Mouse (Mus musculus) thymus, adult 2 months (tissue): ENCODE measurements at regions not wholly inside any gene's neighbourhood (a gene's known extent, or its start where the extent isn't known, plus 50 kb on each side); places are given as distances from the start of the nearest gene placed in this dataset.

Experiments used
- DNase-seq: peaks from one replicate; pipeline ENCODE4 v3.0.0; 2021
- H3K27ac ChIP-seq: fragments of 200-500 bp; 2 replicates; pipeline ENCODE4 v1.5.1; 2012; ENCODE audit warnings: low read length, control low read depth; ENCODE audit not compliant: control insufficient read depth, insufficient read depth
- H3K27me3 ChIP-seq: fragments of 200-500 bp; 2 replicates; pipeline ENCODE4 v1.6.1; 2012; ENCODE audit warnings: mild to moderate bottlenecking, low read length, moderate library complexity, mixed read lengths; ENCODE audit not compliant: control insufficient read depth, insufficient read depth
- H3K36me3 ChIP-seq: fragments of 200-500 bp; 2 replicates; pipeline ENCODE4 v1.6.1; 2012; ENCODE audit warnings: mild to moderate bottlenecking, low read length, moderate library complexity; ENCODE audit not compliant: control insufficient read depth, insufficient read depth
- H3K4me1 ChIP-seq: fragments of 200-500 bp; replicated peaks from 2 replicates; pipeline ENCODE4 v1.6.1; 2012; ENCODE audit warnings: low read length; ENCODE audit not compliant: control insufficient read depth, insufficient read depth
- H3K4me3 ChIP-seq: fragments of 200-500 bp; 2 replicates; pipeline ENCODE4 v1.5.1; 2012; ENCODE audit warnings: mild to moderate bottlenecking, low read length, control low read depth, moderate library complexity; ENCODE audit not compliant: control insufficient read depth, insufficient read depth
- CTCF ChIP-seq: fragments of 200-500 bp; IDR thresholded peaks from 2 replicates; pipeline ENCODE4 v1.5.1; 2012; ENCODE audit warnings: mild to moderate bottlenecking, control low read depth, low read length, moderate library complexity, borderline replicate concordance; ENCODE audit not compliant: control insufficient read depth, poor library complexity, insufficient read depth; ENCODE audit errors: extremely low read depth
- POLR2A ChIP-seq: fragments of 200-500 bp; IDR thresholded peaks from 2 replicates; pipeline ENCODE4 v1.6.1; 2012; ENCODE audit warnings: mild to moderate bottlenecking, low read length, control low read depth, moderate library complexity; ENCODE audit not compliant: control insufficient read depth, poor library complexity, insufficient read depth; ENCODE audit errors: extremely low read depth
- WGBS: fragments of 180-500 bp; shearing (Covaris S2); methylation state at CpG from one replicate; pipeline ENCODE4 v1.1.7; 2018; 5-methylcytosine and 5-hydroxymethylcytosine counted together

DNA sequence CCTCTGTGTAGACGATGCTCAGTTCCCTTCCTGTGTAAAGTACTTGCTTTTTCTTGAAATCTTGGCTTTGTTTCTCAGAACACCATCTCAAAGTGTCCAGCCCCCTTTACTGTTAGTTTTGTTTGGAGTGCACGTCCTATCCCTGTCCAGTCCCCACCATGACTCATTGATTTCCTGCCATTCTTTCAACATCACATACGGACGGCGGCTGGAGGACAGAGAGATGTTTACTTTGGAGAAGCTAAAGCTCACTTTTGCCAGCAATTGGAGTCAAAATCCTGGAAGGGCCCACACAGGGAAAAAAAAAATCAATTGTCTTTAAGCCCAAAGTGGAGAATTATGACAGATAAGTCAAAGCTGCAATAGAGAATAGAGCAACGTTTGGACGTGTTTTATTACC is 51.8 kb downstream of the Gm5426 start:
- WGBS, result 89% methylated on average over 7 of the region's 7 CpGs
- H3K27ac ChIP-seq, result no peak overlapping the region
- no peaks in the 10 kb centered on the region for H3K36me3 ChIP-seq
- H3K4me3 ChIP-seq, result no peak overlapping the region
- DNase-seq, result no peak
- H3K4me1 ChIP-seq, result no peaks in the 10 kb centered on the region
- H3K27me3 ChIP-seq, result no peaks in the 10 kb centered on the region
- TF ChIP-seq POLR2A (no peak), CTCF (no peak)

DNA sequence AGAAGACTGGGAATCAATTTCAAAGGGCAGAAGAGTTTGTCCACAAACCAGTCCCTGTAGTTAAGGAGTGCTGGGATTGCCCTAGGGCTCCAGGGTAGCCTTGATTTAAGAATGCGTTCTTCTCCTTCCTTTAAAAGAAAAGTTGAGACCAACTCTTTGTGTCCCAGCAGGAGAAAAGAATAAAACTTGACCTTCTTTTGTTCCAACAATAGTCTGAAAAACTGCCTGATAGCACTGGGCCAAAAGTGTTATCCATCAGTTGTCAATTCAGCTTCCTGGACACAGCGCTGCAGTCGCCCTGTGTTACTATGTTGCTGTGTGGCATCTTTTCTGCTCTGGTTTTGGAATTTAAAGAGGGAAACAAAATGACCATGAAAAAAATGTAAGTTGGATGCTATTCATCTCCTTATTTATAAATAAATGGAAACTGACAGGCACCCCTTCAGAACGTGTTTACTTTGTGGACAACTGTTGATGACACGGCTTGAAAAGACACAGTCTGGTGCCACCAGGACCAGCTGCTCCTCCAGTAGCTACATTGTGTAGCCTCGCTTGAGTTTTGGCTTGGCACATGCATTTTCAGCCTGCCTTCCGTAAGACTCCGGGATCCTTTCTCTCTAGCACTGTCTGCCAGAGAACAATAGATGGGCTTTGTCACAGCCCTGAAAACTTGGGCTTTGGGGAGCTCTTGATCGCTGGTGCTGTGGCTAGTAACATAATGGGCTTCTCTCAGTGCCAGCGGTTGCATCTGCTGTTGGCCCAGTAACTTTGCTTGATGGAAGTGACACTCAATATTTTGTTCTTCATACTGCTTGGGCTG is 54.0 kb downstream of the Gm5426 start:
- Histone ChIP-seq H3K4me3 (no peak overlapping the region), H3K27me3 (no peaks in the 10 kb centered on the region), H3K4me1 (no peaks in the 10 kb centered on the region), H3K27ac (no peak overlapping the region), H3K36me3 (no peaks in the 10 kb centered on the region)
- TF ChIP-seq CTCF, result no peak
- no peak for TF ChIP-seq POLR2A
- WGBS, result 94% methylated on average over 10 of the region's 10 CpGs
- DNase-seq, result no peak

DNA sequence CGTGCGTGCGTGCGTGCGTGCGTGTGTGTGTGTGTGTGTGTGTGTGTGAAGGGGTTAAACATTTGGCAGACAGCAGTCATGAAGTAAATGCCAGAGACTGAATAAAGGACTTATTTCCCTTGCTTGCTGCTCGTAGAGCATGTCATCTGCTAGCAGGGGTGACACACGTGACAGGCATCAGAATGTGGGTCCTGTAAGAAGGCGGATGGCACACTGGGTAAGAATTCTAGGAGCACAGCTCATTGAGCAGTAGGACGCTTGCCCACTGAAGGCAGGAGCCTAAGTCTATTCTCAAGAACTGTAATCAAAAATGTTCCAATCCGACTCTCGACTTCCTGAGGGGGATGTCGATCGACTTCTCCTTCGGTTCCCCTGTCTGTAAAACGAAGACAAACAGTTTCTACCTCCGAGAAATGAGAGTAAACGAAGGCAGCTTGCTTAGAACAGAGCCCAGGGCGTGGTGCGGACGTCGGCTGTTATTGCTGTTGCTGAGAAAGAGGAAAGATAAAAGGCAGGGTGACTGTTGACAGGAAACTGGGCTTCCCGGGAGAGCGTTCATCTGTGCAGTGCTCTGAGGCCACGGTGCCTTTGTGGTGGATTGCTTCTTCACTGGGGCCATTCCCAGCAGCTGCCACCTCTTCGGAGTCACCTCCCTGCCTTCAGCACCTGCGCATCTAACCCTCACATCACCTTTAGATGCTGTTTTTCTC is 64.7 kb downstream of the Gm5426 start:
- DNase-seq, result peak; percentile 42
- Histone ChIP-seq H3K27ac (peak overlapping the region; percentile 79), H3K4me3 (peak overlapping the region; percentile 48), H3K27me3 (no peaks in the 10 kb centered on the region), H3K4me1 (peaks cover 16% of the 10 kb centered on the region), H3K36me3 (no peaks in the 10 kb centered on the region)
- TF ChIP-seq POLR2A, result peak; percentile 44; the same call in 1 of the 2 replicates
- TF ChIP-seq CTCF, result no peak
- 26% methylated on average over 27 of the region's 27 CpGs for WGBS

DNA sequence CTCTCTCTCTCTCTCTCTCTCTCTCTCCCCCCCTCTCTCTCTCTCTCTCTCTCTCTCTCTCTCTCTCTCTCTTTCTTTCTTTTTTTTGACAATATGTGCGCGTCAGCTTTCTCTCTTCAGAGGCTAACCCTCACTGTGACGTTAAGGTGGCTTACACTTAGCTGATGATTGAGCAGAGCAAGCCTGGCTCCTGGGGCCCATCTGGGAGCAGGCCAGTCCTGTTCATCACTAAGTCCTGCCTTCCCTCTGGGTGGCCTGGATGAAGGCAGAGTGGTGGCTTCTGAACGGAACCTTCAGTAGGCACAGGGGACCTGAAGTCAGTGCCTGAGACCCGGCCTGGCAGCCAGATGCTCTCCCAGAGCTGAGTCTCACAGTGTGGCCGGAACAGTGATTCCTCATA is 65.5 kb downstream of the Gm5426 start:
- peaks cover 16% of the 10 kb centered on the region for H3K4me1 ChIP-seq
- 49% methylated on average over 6 of the region's 6 CpGs for WGBS
- no peak overlapping the region for H3K4me3 ChIP-seq
- H3K27ac ChIP-seq, result no peak overlapping the region; the same call in 1 of the 2 replicates
- no peaks in the 10 kb centered on the region for H3K36me3 ChIP-seq
- no peaks in the 10 kb centered on the region for H3K27me3 ChIP-seq
- no peak for DNase-seq
- TF ChIP-seq POLR2A, result no peak
- TF ChIP-seq CTCF, result no peak

DNA sequence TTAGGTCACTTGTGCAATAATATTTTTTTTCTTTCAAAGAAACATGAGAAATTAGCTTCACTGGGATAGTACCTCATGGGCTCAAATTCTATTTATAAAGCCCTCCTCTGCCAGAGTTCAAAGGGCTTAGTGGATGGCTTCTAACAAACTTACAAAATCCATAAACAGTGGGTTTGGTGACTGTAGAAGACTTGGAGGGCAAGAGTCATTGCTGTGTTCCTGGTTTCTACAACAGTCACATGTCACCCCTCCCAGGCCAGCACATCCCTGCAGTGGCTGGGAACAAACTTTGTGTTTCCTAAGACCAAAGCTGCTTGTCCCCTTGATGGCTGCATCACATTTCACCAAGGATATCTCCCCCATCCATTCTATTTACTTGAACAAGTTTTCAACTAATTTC is 66.5 kb downstream of the Gm5426 start:
- no peak for DNase-seq
- no peaks in the 10 kb centered on the region for H3K27me3 ChIP-seq
- no peaks in the 10 kb centered on the region for H3K36me3 ChIP-seq
- no peak for TF ChIP-seq POLR2A
- no peak for TF ChIP-seq CTCF
- no peak overlapping the region for H3K4me3 ChIP-seq
- no peak overlapping the region for H3K27ac ChIP-seq
- peaks cover 16% of the 10 kb centered on the region for H3K4me1 ChIP-seq

DNA sequence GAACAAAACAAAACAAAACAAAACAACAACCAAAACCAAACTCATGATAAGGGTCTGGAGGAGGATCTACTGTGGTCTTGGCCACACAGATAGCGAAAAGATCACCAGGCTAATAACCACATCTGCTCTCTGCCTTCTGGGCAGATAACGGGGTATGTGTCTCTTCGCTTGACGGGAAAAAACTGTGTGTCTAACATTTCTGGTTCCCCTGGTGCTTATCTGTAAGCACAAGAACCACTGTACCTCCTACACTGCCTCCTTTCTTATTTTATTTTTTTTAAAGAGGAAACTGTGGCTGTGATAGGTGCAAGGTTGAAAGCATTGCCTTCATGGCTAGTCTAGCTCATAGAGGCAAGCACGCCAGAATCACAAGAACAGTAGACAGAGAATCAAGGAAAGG is 67.8 kb downstream of the Gm5426 start:
- no peak for DNase-seq

More for the DNA sequence above, 67.8 kb downstream of the Gm5426 start:
- no peak overlapping the region for H3K4me3 ChIP-seq
- H3K36me3 ChIP-seq, result no peaks in the 10 kb centered on the region
- H3K4me1 ChIP-seq, result peaks cover 16% of the 10 kb centered on the region
- 27% methylated on average over 5 of the region's 5 CpGs for WGBS
- no peaks in the 10 kb centered on the region for H3K27me3 ChIP-seq
- H3K27ac ChIP-seq, result no peak overlapping the region
- no peak for TF ChIP-seq POLR2A
- TF ChIP-seq CTCF, result no peak
